Mouse (Mus musculus): ENCODE data around the gene Zbtb9.

DNA sequence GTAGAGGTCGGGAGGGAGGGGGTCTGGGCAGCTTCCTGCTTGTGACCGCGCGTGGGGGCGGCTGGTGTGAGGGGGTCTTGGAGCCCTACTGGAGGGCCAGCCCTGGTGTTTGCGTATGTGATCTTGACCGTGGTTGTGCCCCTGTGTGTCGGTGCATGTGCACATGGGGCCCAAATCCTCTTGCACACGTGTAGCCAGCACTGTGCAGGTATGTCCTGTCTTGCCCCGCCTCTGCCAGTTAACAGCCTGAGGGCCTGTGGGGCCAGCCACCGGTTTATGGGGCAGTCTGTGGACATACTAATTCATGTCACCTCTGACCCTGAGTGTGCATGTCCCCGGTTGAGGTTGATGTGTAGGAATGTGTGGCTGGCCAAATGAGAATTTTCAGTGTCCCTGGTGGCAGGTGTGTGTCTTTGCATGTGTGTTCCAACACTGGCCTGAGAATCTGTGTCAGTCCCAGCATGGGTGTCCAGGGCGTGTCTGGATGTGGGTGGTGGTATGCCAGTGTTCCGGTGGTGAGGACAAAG lies 23.9 kb upstream of the Zbtb9 start:
- TF ChIP-seq CTCF (IDR thresholded peaks at IDR 0.05; ENCODE audit: control insufficient read depth, insufficient read depth, insufficient replicate concordance, low read depth, low read length) (no peak), POLR2A (IDR thresholded peaks at IDR 0.05; ENCODE audit: control insufficient read depth, low read depth, low read length) (no peak)
